Mouse (Mus musculus) CD4-positive helper T cell, adult 2 months (primary cell): ENCODE results near the gene Sco2.

Source experiments
- DNase-seq: peaks from one replicate; pipeline ENCODE4 v3.0.0-alpha.2; 2012; ENCODE audit warnings: low read depth, missing footprints, low spot score

Gene Sco2

GRCm38 (mm10) chr15:89373762-89374248, at the start of gene Sco2:
TSS of gene Sco2 (minus strand) at chr15:89373846.
- peak; percentile 88 for DNase-seq

DNA sequence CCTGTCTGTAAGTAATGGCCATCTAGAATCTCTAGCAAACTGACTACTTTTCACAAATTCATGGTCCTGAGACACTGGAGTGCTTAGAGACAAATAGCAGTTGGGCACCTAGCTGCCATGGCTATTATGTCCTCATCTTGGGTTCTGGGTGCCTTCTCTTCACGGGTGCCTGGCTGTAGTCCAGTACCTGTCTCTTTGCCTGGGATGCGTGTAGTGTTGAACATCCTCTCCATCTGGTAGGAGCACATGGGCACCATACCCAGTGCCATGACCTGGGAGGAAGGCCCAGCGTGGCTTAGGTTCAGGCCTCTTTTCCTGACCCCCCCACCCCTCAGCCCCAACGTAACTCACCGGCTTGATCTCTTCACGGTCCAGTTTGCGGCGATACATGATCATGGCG, 48.3 kb upstream of the Sco2 start:
- DNase-seq = no peak

DNA sequence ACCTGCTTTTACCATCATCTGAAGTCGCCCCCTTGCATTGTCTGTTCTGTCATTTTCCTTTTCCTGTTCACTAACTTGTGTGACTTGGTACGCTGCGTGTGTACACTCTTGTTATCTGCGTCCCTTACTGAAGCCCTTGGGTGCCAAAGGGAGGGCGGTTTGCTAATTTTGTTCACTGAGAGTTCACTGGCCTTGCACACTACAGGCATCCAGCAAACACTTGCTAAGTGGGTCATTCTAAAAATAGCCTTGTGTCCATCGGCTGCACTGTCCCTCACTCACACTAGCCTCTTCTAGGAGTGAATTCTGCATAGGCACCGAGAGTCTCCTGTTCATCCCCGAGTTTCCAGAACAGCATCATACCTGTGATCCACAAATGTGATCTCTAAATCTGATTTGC, 41.6 kb upstream of the Sco2 start:
- no peak for DNase-seq

DNA sequence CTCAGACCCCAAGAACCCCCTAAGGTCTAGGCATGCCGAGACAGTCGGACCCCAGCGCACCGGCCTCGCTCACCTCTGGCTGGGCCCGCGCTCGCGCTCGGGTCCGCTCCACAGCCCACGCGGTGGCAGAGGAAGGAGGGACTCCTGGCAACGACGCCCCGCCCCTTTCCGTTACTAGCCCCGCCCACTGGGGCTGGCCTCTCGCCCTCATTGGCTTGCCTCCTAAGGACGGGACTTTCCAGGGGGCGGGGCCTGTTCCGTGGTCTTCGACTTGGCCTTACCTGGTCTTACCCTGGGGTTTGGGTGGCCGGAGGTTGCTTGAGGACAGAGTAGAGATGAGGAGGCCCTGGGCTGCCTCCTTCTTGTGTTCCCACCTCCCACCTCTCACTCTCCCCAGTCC, 36.5 kb upstream of the Sco2 start, which contains the start of gene Syce3:
Syce3 (minus strand) TSS at position 386 of the 400 bp plus-strand sequence.
- no peak for DNase-seq

DNA sequence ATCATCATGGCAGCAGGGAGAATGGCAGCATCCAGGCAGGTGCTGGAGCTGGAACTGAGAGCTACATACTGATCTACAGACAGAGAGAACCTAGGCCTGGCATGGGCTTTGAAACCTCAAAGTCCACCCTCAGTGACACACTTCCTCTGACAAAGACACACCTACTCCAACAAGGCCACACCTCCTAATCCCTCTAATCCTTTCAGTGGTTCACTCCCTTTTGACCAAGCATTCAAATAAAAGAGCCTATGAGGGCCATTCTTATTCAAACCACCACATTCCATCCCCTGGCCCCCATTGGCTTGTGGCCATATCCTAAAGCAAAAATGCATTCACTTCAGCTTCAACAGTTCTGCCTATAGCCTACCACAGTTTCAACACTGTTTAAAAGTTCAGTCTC, 33.0 kb upstream of the Sco2 start:
- DNase-seq = no peak

GRCm38 (mm10) chr15:89404831-89405623, 31.4 kb upstream of the Sco2 start:
- no peak for DNase-seq

DNA sequence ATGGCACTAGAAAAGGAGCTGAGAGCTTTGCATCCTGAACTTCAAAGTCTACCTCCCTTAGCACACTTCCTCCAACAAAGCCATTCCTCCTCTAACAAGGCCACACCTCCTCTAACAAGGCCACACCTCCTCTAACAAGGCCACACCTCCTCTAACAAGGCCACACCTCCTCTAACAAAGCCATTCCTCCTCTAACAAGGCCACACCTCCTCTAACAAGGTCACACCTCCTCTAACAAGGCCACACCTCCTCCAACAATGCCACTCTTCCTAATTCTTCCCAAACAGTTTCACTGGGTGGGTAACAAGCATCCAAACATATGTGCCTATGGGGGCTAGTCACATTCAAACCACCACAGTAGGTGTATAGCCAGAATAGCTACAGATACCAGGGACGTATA, 28.8 kb upstream of the Sco2 start:
- no peak for DNase-seq

DNA sequence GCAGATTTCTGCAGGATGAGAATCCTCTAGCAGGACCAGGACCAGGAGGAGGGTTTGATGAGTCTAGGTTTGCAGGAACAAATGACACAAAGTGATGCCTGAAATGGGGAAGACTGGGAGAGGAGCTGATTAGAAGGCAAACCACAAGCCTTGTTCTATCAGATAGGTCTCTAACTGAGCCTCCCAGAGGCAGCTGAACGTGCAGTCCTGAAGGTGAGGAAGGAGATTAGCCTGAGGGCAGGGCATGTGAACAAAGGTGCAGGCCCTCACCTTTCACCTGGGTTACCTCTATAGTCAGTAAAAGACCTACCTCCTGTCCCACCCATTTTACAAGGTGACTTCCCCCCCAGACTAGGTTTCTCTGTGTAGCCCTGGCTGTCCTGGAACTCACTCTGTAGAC, 26.1 kb upstream of the Sco2 start:
- no peak for DNase-seq

DNA sequence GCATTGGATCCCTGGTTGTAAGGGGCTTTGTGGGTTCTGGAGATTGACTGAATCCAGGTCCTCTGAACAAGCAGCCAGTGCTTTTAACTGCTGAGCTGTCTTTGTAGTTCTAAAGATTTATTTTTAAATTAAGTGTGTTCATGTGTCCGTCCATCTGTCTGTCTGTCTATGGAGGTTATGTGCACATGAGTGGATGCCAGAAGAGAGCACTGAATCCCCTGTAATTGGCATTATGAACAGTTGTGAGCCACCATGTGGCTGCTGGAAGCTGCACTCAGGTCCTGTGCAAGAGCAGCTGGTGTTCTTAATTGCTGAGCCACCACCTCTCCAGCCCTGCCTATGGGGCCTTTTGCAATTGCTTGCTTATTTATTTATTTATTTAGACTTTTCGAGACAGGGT, 24.5 kb upstream of the Sco2 start:
- DNase-seq = no peak

- DNase-seq = no peak
Measured at GRCm38 (mm10) chr15:89396883-89397282, 23.2 kb upstream of the Sco2 start.

- no peak for DNase-seq
Measured at GRCm38 (mm10) chr15:89390081-89390480, 16.4 kb upstream of the Sco2 start.

GRCm38 (mm10) chr15:89387127-89387526, 13.5 kb upstream of the Sco2 start:
- peak; percentile 34 for DNase-seq

DNA sequence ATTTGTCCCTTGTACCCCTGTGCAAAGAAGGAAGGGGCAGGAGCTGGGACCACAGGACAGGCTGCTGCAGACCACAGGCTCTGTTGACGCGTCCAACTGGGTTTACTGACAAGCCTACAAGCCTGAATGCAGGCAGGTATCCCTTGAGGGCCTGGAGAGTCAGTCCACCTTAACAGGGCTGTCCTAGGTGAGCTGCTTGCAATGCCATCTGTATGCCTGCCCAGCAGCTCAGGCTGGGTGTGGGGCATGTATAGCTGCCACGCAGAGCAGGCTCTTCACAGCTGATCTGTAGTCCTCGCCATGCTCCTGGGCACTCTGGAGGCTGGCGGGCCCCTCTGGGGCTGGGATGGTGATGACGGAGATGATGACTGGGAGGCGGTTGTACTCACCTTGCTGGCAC, 11.0 kb upstream of the Sco2 start, which contains the start of gene Klhdc7b:
Klhdc7b (plus strand) TSS at position 301 of the 400 bp plus-strand sequence.
- no peak for DNase-seq

- DNase-seq = no peak
Measured at GRCm38 (mm10) chr15:89379429-89379828, 5.8 kb upstream of the Sco2 start.

GRCm38 (mm10) chr15:89378831-89379401, 5.3 kb upstream of the Sco2 start, which contains the start of gene Odf3b:
TSS of gene Odf3b (minus strand) at chr15:89379282.
- no peak for DNase-seq

GRCm38 (mm10) chr15:89377938-89378828, 4.5 kb upstream of the Sco2 start:
- DNase-seq = no peak

DNA sequence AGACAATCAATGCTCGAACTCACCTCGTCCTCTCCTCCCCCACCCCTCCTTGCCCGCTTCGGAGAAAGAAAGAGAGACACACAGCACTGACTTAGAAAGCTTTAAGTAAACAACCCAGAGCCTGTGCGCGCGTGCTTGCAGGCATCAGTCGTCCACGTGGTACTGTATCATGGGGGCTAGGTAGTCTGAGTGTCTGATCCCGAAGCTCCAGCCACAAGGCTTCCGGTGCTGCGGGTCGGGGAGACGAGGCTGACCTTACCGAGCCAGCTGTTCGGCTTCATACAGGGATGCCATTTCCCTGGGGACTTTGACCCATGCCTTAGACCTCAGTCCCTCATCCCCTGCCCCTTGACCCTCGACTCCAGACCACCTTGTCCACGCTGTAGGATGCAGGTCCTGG, 3.7 kb upstream of the Sco2 start:
- no peak for DNase-seq

DNA sequence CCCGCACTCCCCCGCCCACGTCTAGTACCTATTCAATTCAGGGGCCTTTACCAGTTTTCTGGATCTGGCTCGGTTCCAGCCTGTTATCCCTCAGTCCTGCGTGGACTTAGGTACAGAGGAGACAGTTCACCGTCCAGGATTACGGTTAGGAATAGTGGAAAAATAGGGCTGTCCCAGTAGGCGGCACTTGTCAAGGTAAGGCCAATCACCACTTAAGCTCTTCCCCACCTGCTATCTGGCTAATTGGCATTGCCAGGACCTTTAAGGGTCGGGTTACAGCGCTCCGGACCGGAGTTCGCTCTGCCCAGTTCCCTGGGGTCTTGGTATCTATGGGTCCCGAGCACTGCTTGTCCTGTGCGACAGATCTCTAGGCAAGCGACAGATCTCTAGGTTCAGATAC, 3.3 kb upstream of the Sco2 start, which contains the start of gene Tymp:
Tymp (minus strand) TSS at position 83 of the 400 bp plus-strand sequence.
- no peak for DNase-seq

- DNase-seq = no peak
Measured at GRCm38 (mm10) chr15:89376040-89376439, 2.4 kb upstream of the Sco2 start.

DNA sequence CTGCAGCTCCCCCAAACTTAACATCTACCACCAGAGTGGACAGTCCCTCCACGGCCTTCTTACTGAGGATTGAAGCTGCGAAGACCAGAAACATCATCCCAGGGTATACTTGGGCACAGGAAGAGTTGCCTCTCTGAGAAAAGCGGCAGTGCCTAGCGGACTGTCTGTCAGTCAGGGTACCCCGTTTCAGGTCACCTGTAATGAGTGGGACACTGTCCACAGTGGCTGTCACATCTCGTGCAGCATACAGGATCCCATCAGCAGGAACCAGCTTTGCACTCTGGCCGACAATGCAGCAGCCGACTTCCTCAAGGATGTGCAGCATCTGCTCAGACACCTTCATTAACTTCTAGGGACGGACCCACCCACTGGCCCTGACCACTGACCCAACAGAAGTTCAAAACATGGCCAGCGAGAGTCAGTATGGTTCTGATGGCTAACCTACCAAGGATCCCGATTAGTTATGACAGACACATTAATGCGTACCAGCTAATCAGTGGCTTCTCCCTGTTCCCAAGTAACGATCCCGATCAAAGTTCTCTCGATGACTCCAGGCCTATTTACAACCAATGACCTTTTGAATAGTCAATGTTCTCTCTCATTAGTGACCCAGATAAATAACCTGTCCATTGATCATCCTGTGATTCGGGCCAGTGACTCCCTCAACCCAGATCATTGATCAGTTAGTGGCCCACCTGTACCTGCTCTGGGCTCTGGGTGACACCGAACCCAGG, 1.3 kb upstream of the Sco2 start:
- DNase-seq = no peak

GRCm38 (mm10) chr15:89374340-89374739, 694 bp upstream of the Sco2 start:
- no peak for DNase-seq
